Mouse (Mus musculus) heart, postnatal 36 days (tissue): Measurements from ENCODE around the gene Pxmp4. TPM values are rescaled to one million over a fixed set of nuclear protein-coding genes. Genes with fewer than 3 reads are reported as not detected.

ENCODE experiments used
- DNase-seq, 2 experiments: peaks; one replicate each; pipeline ENCODE4 v3.0.0; 2021 to 2022
- intact Hi-C: fragments of 180-260 bp; cut with DNase I; formaldehyde crosslinking; loops from one replicate; pipeline ENCODE4 v1.15.1; 2025
- total RNA-seq, 2 experiments: library from RNA; stranded (reverse); gene quantifications; 2 replicates each; pipeline ENCODE4 v1.2.3; 2021

Gene Pxmp4
- total RNA-seq, 2 experiments from 2014 or later, result 27.8 to 28.3 TPM

GRCm38 (mm10) chr2:154550937-154551336, 52.6 kb downstream of the Pxmp4 start:
- DNase-seq, result no peak
- intact Hi-C loops, result loop anchor here (2.0 kb wide), 1 partner anchor 64 kb away; no protein-coding TSS in a partner anchor

GRCm38 (mm10) chr2:154549886-154550189, 53.7 kb downstream of the Pxmp4 start:
- intact Hi-C loops, result loop anchor here (2.0 kb wide), 1 partner anchor 65 kb away; no protein-coding TSS in a partner anchor
- DNase-seq, result no peak

GRCm38 (mm10) chr2:154549127-154549885, 54.2 kb downstream of the Pxmp4 start:
- DNase-seq, result peak; percentile 54 to 60
- intact Hi-C loops, result no loop called here

GRCm38 (mm10) chr2:154548688-154549087, 54.8 kb downstream of the Pxmp4 start:
- intact Hi-C loops, result no loop called here
- no peak for DNase-seq

GRCm38 (mm10) chr2:154546711-154547110, 56.8 kb downstream of the Pxmp4 start, which contains the start of gene 1700003F12Rik:
Gene 1700003F12Rik, plus strand, starts transcription at chr2:154547085.
- DNase-seq, result no peak
- intact Hi-C loops, result no loop called here

- intact Hi-C loops, result no loop called here
- peak; percentile 58 to 66 for DNase-seq
These were observed 59.8 kb downstream of the Pxmp4 start for GRCm38 (mm10) chr2:154543567-154544347.

GRCm38 (mm10) chr2:154541630-154542029, 61.9 kb downstream of the Pxmp4 start:
- DNase-seq, result no peak
- intact Hi-C loops, result no loop called here

- intact Hi-C loops, result loop anchor here (2.0 kb wide), 1 partner anchor 123 kb away; no protein-coding TSS in a partner anchor
These were observed 63.8 kb downstream of the Pxmp4 start for GRCm38 (mm10) chr2:154539720-154540119.

GRCm38 (mm10) chr2:154538710-154539109, 64.8 kb downstream of the Pxmp4 start:
- no peak for DNase-seq
- intact Hi-C loops, result loop anchor here (2.0 kb wide), 1 partner anchor 122 kb away; no protein-coding TSS in a partner anchor

More at GRCm38 (mm10) chr2:154539720-154540119, 63.8 kb downstream of the Pxmp4 start:
- no peak for DNase-seq

GRCm38 (mm10) chr2:154538310-154538709, 65.2 kb downstream of the Pxmp4 start:
- intact Hi-C loops, result loop anchor here (2.0 kb wide), 1 partner anchor 122 kb away; no protein-coding TSS in a partner anchor

More at GRCm38 (mm10) chr2:154538310-154538709, 65.2 kb downstream of the Pxmp4 start:
- no peak for DNase-seq

Other genes with a start within 250 kb of the Pxmp4 start
- gene Cdk5rap1, start 230.7 kb downstream of the Pxmp4 start, total RNA-seq, result 10 to 100 TPM; 20.4 to 23.7 TPM
- 10 to 100 TPM; 70.2 to 99.0 TPM for gene Snta1, start 195.6 kb downstream of the Pxmp4 start, total RNA-seq
- 10 to 100 TPM; 13.7 to 15.9 TPM for gene Cbfa2t2, start 167.2 kb downstream of the Pxmp4 start, total RNA-seq
- not detected for gene 1700003F12Rik, start 56.6 kb downstream of the Pxmp4 start, total RNA-seq
- gene Actl10, start 51.9 kb downstream of the Pxmp4 start, total RNA-seq, result not detected
- gene Necab3, start 44.8 kb downstream of the Pxmp4 start, total RNA-seq, result under 1 TPM; 0.14 to 0.47 TPM
- gene E2f1, start 33.8 kb downstream of the Pxmp4 start, total RNA-seq, result under 1 TPM; 0.61 to 0.73 TPM
- gene Zfp341, start 9.6 kb upstream of the Pxmp4 start, total RNA-seq, result 1 to 10 TPM; 3.0 to 3.4 TPM
- gene 4930519P11Rik, start 9.7 kb upstream of the Pxmp4 start, total RNA-seq, result not detected
- gene Chmp4b, start 48.0 kb upstream of the Pxmp4 start, total RNA-seq, result 100 to 1,000 TPM; 113 to 124 TPM
- not detected for gene Gm14214, start 166.3 kb upstream of the Pxmp4 start, total RNA-seq
- gene Raly, start 187.4 kb upstream of the Pxmp4 start, total RNA-seq, result 100 to 1,000 TPM in 1 of 2 experiments, 10 to 100 TPM in 1; 99.3 to 104 TPM
- not detected for gene a, start 187.7 kb upstream of the Pxmp4 start, total RNA-seq